Mouse (Mus musculus) megakaryocyte progenitor cell, adult 5-6 weeks (primary cell): ENCODE measurements around the gene Usp24. TPM values are rescaled to one million over a fixed set of nuclear protein-coding genes. Genes with fewer than 3 reads are reported as not detected.

ENCODE experiments used
- ATAC-seq: replicated peaks from 2 replicates; pipeline ENCODE4 v1.8.0; 2016; ENCODE audit warnings: mild to moderate bottlenecking, moderate TSS enrichment, inconsistent platforms; ENCODE audit not compliant: poor library complexity
- total RNA-seq, 2 experiments: library from RNA; stranded (forward) in 1 of 2; stranded (reverse) in 1 of 2; fragments of 157-497, 149-512 nt in 1 of 2; fragments of 200-1000 nt in 1 of 2; gene quantifications; 2 replicates each; pipeline versions ENCODE4 v1.2.3 to v1.2.4; 2015 to 2017

Gene Usp24
- total RNA-seq, 2 experiments from 2014 or later, result 30.9 to 38.1 TPM

- no peak for ATAC-seq
These were observed 164.5 kb downstream of the Usp24 start for GRCm38 (mm10) chr4:106480545-106480944.

- ATAC-seq, result no peak
These were observed 167.3 kb downstream of the Usp24 start for GRCm38 (mm10) chr4:106483215-106483727.

- ATAC-seq, result no peak
These were observed 167.8 kb downstream of the Usp24 start for GRCm38 (mm10) chr4:106483831-106484230.

GRCm38 (mm10) chr4:106490620-106491019, 174.6 kb downstream of the Usp24 start:
- no peak for ATAC-seq

Other genes with a start within 250 kb of the Usp24 start
- gene Pcsk9, start 148.1 kb downstream of the Usp24 start, total RNA-seq (2015), result not detected in 2 replicates
- 0.12 and 0.14 TPM in 2 replicates for gene Pcsk9, start 148.1 kb downstream of the Usp24 start, total RNA-seq (2017)
- not detected in 2 replicates for gene Bsnd, start 176.1 kb downstream of the Usp24 start, total RNA-seq (2015)
- gene Bsnd, start 176.1 kb downstream of the Usp24 start, total RNA-seq (2017), result not detected in 2 replicates
- gene Dhcr24, start 244.8 kb downstream of the Usp24 start, total RNA-seq (2015), result 15.9 and 17.4 TPM in 2 replicates
- 9.8 and 11.0 TPM in 2 replicates for gene Dhcr24, start 244.8 kb downstream of the Usp24 start, total RNA-seq (2017)